Mouse (Mus musculus) CH12.LX (cell line): ENCODE data around the gene Zfp106. TPM values are rescaled to one million over a fixed set of nuclear protein-coding genes. Genes with fewer than 3 reads are reported as not detected.

ENCODE experiments used
- DNase-seq: peaks from one replicate; pipeline ENCODE4 v3.0.0-alpha.2; 2013; ENCODE audit errors: extremely low read depth
- H3K27ac ChIP-seq: 2 replicates; pipeline ENCODE4 v1.5.1; 2012; ENCODE audit warnings: low read depth, mild to moderate bottlenecking, control low read depth, moderate library complexity; ENCODE audit not compliant: insufficient read depth
- H3K27me3 ChIP-seq: replicated peaks from 2 replicates; pipeline ENCODE3; 2012; ENCODE audit warnings: inconsistent platforms
- H3K36me3 ChIP-seq, 2 experiments: replicated peaks in 1 of 2; 2 replicates each; pipeline versions ENCODE3 to v1.6.1; 2012; ENCODE audit warnings: inconsistent platforms in 1 of 2, low read length in 1 of 2, mild to moderate bottlenecking in 1 of 2, mixed read lengths in 1 of 2, moderate library complexity in 1 of 2; ENCODE audit not compliant: control insufficient read depth in 1 of 2, insufficient read depth in 1 of 2
- H3K4me1 ChIP-seq, 2 experiments: 2 replicates each; pipeline ENCODE4 v1.6.1; 2012; ENCODE audit warnings: inconsistent platforms in 1 of 2, moderate library complexity in 1 of 2; ENCODE audit not compliant: insufficient read depth in 2 of 2, control insufficient read depth in 1 of 2
- H3K4me2 ChIP-seq: 2 replicates; pipeline ENCODE4 v1.6.1; 2012; ENCODE audit warnings: low read depth, mild to moderate bottlenecking, control low read depth; ENCODE audit not compliant: poor library complexity, insufficient read depth, severe bottlenecking
- H3K4me3 ChIP-seq, 3 experiments: fragments of 150-350 bp in 1 of 3; sonication (generic) in 1 of 3; replicated peaks in 1 of 3; 2 replicates each; pipeline versions ENCODE3 to v1.5.1; 2011 to 2012; ENCODE audit warnings: low read depth in 2 of 3, low read length in 2 of 3, mild to moderate bottlenecking in 2 of 3, moderate library complexity in 2 of 3, control low read depth in 1 of 3, improper control_type of control experiment in 1 of 3, inconsistent platforms in 1 of 3, mixed read lengths in 1 of 3; ENCODE audit not compliant: poor library complexity in 1 of 3
- H3K79me2 ChIP-seq: replicated peaks from 2 replicates; pipeline ENCODE4 v1.6.1; 2012; ENCODE audit warnings: mild to moderate bottlenecking, moderate library complexity; ENCODE audit not compliant: control insufficient read depth, poor library complexity, insufficient read depth, severe bottlenecking; ENCODE audit errors: extremely low read depth
- H3K9ac ChIP-seq: 2 replicates; pipeline ENCODE4 v1.6.1; 2012; ENCODE audit warnings: low read depth, mild to moderate bottlenecking, control low read depth, moderate library complexity; ENCODE audit not compliant: insufficient read depth
- H3K9me3 ChIP-seq: replicated peaks from 2 replicates; pipeline ENCODE3; 2012; ENCODE audit warnings: low read length, inconsistent platforms, mixed read lengths
- BHLHE40 ChIP-seq: IDR thresholded peaks from 2 replicates; pipeline ENCODE4 v1.6.1; 2011; ENCODE audit warnings: mild to moderate bottlenecking, low read depth, low read length, improper control_type of control experiment
- CHD2 ChIP-seq: IDR thresholded peaks from 2 replicates; pipeline ENCODE4 v1.6.1; 2011; ENCODE audit warnings: low read length, improper control_type of control experiment
- CTCF ChIP-seq, 2 experiments: IDR thresholded peaks in 1 of 2; conservative IDR thresholded peaks in 1 of 2; 2 replicates each; pipeline ENCODE4 v1.5.1; 2011 to 2012; ENCODE audit warnings: low read depth in 2 of 2, low read length in 2 of 2, improper control_type of control experiment in 1 of 2, inconsistent platforms in 1 of 2, mild to moderate bottlenecking in 1 of 2, moderate library complexity in 1 of 2
- E2F4 ChIP-seq: IDR thresholded peaks from 2 replicates; pipeline ENCODE4 v1.6.1; 2011; ENCODE audit warnings: low read depth, low read length, improper control_type of control experiment; ENCODE audit not compliant: insufficient replicate concordance
- ELF1 ChIP-seq: IDR thresholded peaks from 2 replicates; pipeline ENCODE4 v1.6.1; 2014; ENCODE audit warnings: low read depth, mild to moderate bottlenecking, inconsistent platforms, low read length, improper control_type of control experiment
- EP300 ChIP-seq: IDR thresholded peaks from 2 replicates; pipeline ENCODE4 v1.6.1; 2011; ENCODE audit warnings: low read length, improper control_type of control experiment
- ETS1 ChIP-seq: conservative IDR thresholded peaks from 2 replicates; pipeline ENCODE4 v1.6.1; 2012; ENCODE audit warnings: low read depth, mild to moderate bottlenecking, inconsistent platforms, low read length, improper control_type of control experiment, moderate library complexity
- GABPA ChIP-seq: IDR thresholded peaks from 2 replicates; pipeline ENCODE4 v1.6.1; 2012; ENCODE audit warnings: low read depth, low read length, improper control_type of control experiment, inconsistent platforms; ENCODE audit not compliant: insufficient replicate concordance
- IRF4 ChIP-seq: IDR thresholded peaks from 2 replicates; pipeline ENCODE4 v1.6.1; 2014; ENCODE audit warnings: low read depth, mild to moderate bottlenecking, inconsistent platforms, low read length, improper control_type of control experiment
- JUND ChIP-seq: conservative IDR thresholded peaks from 2 replicates; pipeline ENCODE4 v1.6.1; 2011; ENCODE audit warnings: low read depth, low read length, improper control_type of control experiment
- KAT2A ChIP-seq: IDR thresholded peaks from 2 replicates; pipeline ENCODE4 v1.6.1; 2012; ENCODE audit warnings: low read length, improper control_type of control experiment, inconsistent platforms; ENCODE audit not compliant: insufficient replicate concordance
- MAFK ChIP-seq: IDR thresholded peaks from 2 replicates; pipeline ENCODE4 v1.6.1; 2011; ENCODE audit warnings: low read length, improper control_type of control experiment; ENCODE audit not compliant: insufficient replicate concordance
- MEF2A ChIP-seq: IDR thresholded peaks from 2 replicates; pipeline ENCODE4 v1.6.1; 2014; ENCODE audit warnings: low read depth, mild to moderate bottlenecking, inconsistent platforms, low read length, improper control_type of control experiment, borderline replicate concordance
- NRF1 ChIP-seq: IDR thresholded peaks from 2 replicates; pipeline ENCODE4 v1.6.1; 2014; ENCODE audit warnings: low read depth, mild to moderate bottlenecking, inconsistent platforms, low read length, improper control_type of control experiment, moderate library complexity
- PAX5 ChIP-seq: IDR thresholded peaks from 2 replicates; pipeline ENCODE4 v1.6.1; 2012; ENCODE audit warnings: low read length, inconsistent platforms, mixed read lengths
- POLR2A ChIP-seq: IDR thresholded peaks from 2 replicates; pipeline ENCODE4 v1.6.1; 2011; ENCODE audit warnings: low read depth, mild to moderate bottlenecking, improper control_type of control experiment, low read length
- POLR2AphosphoS2 ChIP-seq: IDR thresholded peaks from 2 replicates; pipeline ENCODE4 v1.6.1; 2011; ENCODE audit warnings: low read depth, low read length, improper control_type of control experiment
- RAD21 ChIP-seq: IDR thresholded peaks from 2 replicates; pipeline ENCODE4 v1.6.1; 2011; ENCODE audit warnings: low read depth, mild to moderate bottlenecking, low read length, improper control_type of control experiment, moderate library complexity
- RCOR1 ChIP-seq: conservative IDR thresholded peaks from 2 replicates; pipeline ENCODE4 v1.6.1; 2012; ENCODE audit warnings: low read depth, mild to moderate bottlenecking, inconsistent platforms, low read length, improper control_type of control experiment
- USF1 ChIP-seq: IDR thresholded peaks from 2 replicates; pipeline ENCODE4 v1.6.1; 2014; ENCODE audit warnings: low read depth, mild to moderate bottlenecking, inconsistent platforms, low read length, improper control_type of control experiment
- USF2 ChIP-seq: conservative IDR thresholded peaks from 2 replicates; pipeline ENCODE4 v1.6.1; 2011; ENCODE audit warnings: low read depth, low read length, improper control_type of control experiment
- ZC3H11A ChIP-seq: IDR thresholded peaks from 2 replicates; pipeline ENCODE4 v1.6.1; 2012; ENCODE audit warnings: low read depth, mild to moderate bottlenecking, inconsistent platforms, low read length, improper control_type of control experiment
- ZKSCAN1 ChIP-seq: IDR thresholded peaks from 2 replicates; pipeline ENCODE4 v1.6.1; 2012; ENCODE audit warnings: low read depth, inconsistent platforms, low read length, improper control_type of control experiment, borderline replicate concordance
- ZMIZ1 ChIP-seq: IDR thresholded peaks from 2 replicates; pipeline ENCODE4 v1.6.1; 2012; ENCODE audit warnings: low read depth, mild to moderate bottlenecking, inconsistent platforms, low read length, improper control_type of control experiment
- ZNF384 ChIP-seq: IDR thresholded peaks from 2 replicates; pipeline ENCODE4 v1.6.1; 2012; ENCODE audit warnings: low read depth, low read length, improper control_type of control experiment, inconsistent platforms
- dilution Hi-C: fragments of 300-500 bp; cut with MboI; formaldehyde crosslinking; loops from 2 replicates; pipeline ENCODE4 v1.14.3; 2020; ENCODE audit warnings: low sequenced_read_pairs; ENCODE audit not compliant: extremely low pct_unique_long_range_greater_than_20kb, extremely low pct_ligation_motif_present
- in situ Hi-C: fragments of 300-500 bp; cut with MboI; formaldehyde crosslinking; loops from 3 replicates; pipeline ENCODE4 v1.14.3; 2019; ENCODE audit warnings: low sequenced_read_pairs, low pct_ligation_motif_present, low pct_unique_long_range_greater_than_20kb, mixed read lengths
- polyA plus RNA-seq: library from polyadenylated mRNA; unstranded; fragments of >175 nt; gene quantifications from 2 replicates; pipeline ENCODE4 v1.2.1, GENCODE M21; 2012; ENCODE audit warnings: low read depth; ENCODE audit not compliant: insufficient read length
- total RNA-seq, 2 experiments: library from RNA; depleted of rRNA; stranded (reverse); fragments of 300-350 nt in 1 of 2; fragments of >200 nt in 1 of 2; gene quantifications; 2 replicates each; pipeline ENCODE4 v1.2.3; 2012 to 2014

The Zfp106 gene
- total and polyA plus RNA-seq, 3 experiments = 93.8 to 183 (median 130) TPM

DNA sequence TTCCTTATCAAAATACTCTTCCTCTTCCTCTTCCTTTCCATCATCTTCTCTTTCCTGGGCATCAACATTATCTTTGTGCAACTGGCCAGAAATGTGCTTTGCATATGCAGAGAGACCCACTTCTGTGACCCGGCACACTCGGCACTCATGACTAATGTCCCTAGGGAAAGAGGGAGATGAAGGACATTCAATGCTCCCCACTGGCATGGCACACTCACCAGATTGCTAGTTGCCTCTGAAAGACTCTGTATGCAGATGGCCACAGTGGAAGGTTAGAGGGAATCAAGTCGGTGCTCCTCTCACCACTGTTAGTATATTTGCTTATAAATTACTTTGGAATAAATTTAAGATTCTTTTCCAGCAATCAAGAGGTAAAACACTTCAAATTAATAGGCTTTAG, 24.3 kb downstream of the Zfp106 start:
- Histone ChIP-seq H3K9me3 (no peaks in the 10 kb centered on the region), H3K27ac (peak overlapping the region; percentile 91), H3K4me1 (peaks cover 0 to 37% of the 10 kb centered on the region in 2 experiments; a peak in 2 of 4 replicates), H3K4me3 (peak overlapping the region; percentile 1 to 21 (median 13)), H3K4me2 (peak overlapping the region; percentile 68), H3K27me3 (no peaks in the 10 kb centered on the region), H3K9ac (peak overlapping the region; percentile 53), H3K79me2 (peaks cover 14% of the 10 kb centered on the region), H3K36me3 (peaks cover 24 to 56% of the 10 kb centered on the region in 2 experiments)
- dilution Hi-C loops (no loop called here), in situ Hi-C loops (no loop called here)
- no peak for TF ChIP-seq CTCF (conservative IDR thresholded peaks at IDR 0.05 in 1 of 2, IDR thresholded peaks at IDR 0.05 in 1 of 2; ENCODE audit: low read depth in 2 of 2, low read length in 2 of 2)
- peak; percentile 90 for TF ChIP-seq BHLHE40
- TF ChIP-seq ZC3H11A = no peak
- peak; percentile 68 for TF ChIP-seq ETS1
- TF ChIP-seq ELF1 = no peak
- TF ChIP-seq ZMIZ1 = no peak
- peak; percentile 33 for TF ChIP-seq EP300
- DNase-seq = peak; percentile 60

DNA sequence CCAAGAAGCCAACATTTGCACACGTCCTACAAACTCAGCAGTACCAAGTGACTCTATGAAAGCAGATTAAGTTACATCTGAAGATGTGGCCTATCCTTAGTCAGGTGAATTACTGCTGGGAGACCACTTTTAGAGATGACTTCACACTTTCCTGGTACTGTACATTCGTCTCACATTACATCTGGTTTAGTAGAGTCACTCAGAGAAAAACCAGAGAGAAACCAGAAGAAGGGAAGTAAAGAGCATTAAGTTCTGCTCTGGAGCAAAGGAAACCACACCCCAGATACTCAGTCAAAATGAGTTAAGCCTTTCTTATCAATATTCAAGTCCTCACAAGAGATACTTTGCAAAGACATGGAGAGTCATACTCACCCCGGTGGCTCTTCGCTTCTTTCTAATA, 32.4 kb downstream of the Zfp106 start:
- no peak overlapping the region for H3K4me2 ChIP-seq
- peak; percentile 49 for DNase-seq
- in situ Hi-C loops = no loop called here
- TF ChIP-seq MEF2A (peak; percentile 49; the same call in 1 of the 2 replicates), KAT2A (no peak), ETS1 (0 out of 2 replicates have a peak, but pooled peaks have one; percentile 11), MAFK (no peak)
- TF ChIP-seq, all 38 proteins: peak for 2
- Histone ChIP-seq H3K9ac (no peak overlapping the region), H3K4me1 (peaks cover 4 to 29% of the 10 kb centered on the region in 2 experiments; a peak in 3 of 4 replicates), H3K79me2 (peaks cover 15% of the 10 kb centered on the region), H3K9me3 (no peaks in the 10 kb centered on the region), H3K27ac (peak overlapping the region; percentile 46), H3K27me3 (no peaks in the 10 kb centered on the region), H3K36me3 (peaks cover 80 to 94% of the 10 kb centered on the region in 2 experiments), H3K4me3 (no peak overlapping the region)
- dilution Hi-C loops = no loop called here

DNA sequence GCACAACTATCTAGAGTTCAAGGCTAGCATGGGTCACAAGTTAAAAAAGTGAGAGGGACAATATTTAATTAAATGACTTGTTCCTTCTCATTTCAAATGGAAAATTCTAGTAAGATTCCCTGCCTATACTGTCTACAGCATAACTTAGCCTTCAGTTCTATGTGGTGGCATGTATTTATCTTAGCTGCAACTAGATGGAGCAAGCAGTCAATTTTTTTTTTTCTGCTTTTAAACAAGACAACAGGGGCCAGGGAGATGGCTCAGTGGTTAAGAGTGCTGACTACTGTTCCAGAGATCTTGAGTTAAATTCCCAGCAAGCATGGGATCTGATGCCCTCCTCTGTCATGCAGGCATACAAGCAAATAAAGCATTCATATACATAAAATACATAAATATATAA, 34.1 kb downstream of the Zfp106 start:
- no peak for DNase-seq
- H3K9ac ChIP-seq = no peak overlapping the region

More for the DNA sequence above, 34.1 kb downstream of the Zfp106 start:
- Histone ChIP-seq H3K27me3 (no peaks in the 10 kb centered on the region), H3K36me3 (peaks cover 77 to 94% of the 10 kb centered on the region in 2 experiments)
- in situ Hi-C loops = no loop called here
- TF ChIP-seq POLR2A = no peak
- TF ChIP-seq RAD21 = peak; percentile 33
- TF ChIP-seq ETS1 = no peak
- TF ChIP-seq EP300 = no peak
- TF ChIP-seq USF2 = no peak
- no peak for TF ChIP-seq E2F4
- TF ChIP-seq CTCF (conservative IDR thresholded peaks at IDR 0.05 in 1 of 2, IDR thresholded peaks at IDR 0.05 in 1 of 2; ENCODE audit: low read depth in 2 of 2, low read length in 2 of 2) = peak in 1 of 2 experiments; percentile 39; a peak in 1 of 4 replicates
- no peak for TF ChIP-seq NRF1
- no peak for TF ChIP-seq RCOR1
- TF ChIP-seq USF1 = no peak
- TF ChIP-seq ZMIZ1 = no peak
- TF ChIP-seq GABPA = no peak
- TF ChIP-seq PAX5 = no peak
- no peak for TF ChIP-seq ZKSCAN1
- TF ChIP-seq IRF4 = no peak
- no peak for TF ChIP-seq POLR2AphosphoS2
- TF ChIP-seq ZNF384 = peak; percentile 64
- no peak for TF ChIP-seq CHD2
- no peak for TF ChIP-seq JUND
- TF ChIP-seq ELF1 = no peak
- TF ChIP-seq, all 38 proteins: peak for 3
- dilution Hi-C loops = no loop called here
- Histone ChIP-seq H3K4me2 (no peak overlapping the region), H3K79me2 (peaks cover 11% of the 10 kb centered on the region), H3K9me3 (no peaks in the 10 kb centered on the region), H3K4me3 (no peak overlapping the region), H3K27ac (no peak overlapping the region), H3K4me1 (peaks cover 4 to 29% of the 10 kb centered on the region in 2 experiments; a peak in 3 of 4 replicates)
